In the genomic region with DNA sequence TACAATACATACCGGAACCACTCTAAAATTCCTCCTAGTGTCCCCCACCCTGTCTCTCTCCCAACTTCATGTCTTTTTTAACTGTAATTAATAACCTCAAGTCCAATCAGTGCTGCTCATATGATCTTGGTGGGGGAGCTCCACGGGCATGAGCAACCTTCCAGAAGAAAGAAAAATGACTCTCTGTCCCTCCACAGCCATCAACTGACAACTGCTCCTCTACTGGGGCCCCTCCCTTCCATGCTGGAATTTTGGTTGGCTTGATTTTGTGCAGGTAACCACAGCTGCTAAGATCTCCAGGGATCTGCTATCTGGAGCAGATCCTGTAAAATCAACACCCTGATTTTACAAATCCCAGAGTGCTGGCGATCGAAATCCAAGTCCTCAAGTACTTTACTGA, we compare ENCODE assay signal across 13 mouse cellular contexts. TPM values are rescaled to one million over a fixed set of nuclear protein-coding genes. Genes with fewer than 3 reads are reported as not detected.
"Had no signal": no experiment of that assay in that cellular context is flagged by ENCODE, and none has a peak within 500 bp of the region (broad histone marks: within the 10 kb centered on the region; RNA-seq: fewer than 3 reads in every experiment).

No protein-coding gene starts in this region.

- H3K27me3 ChIP-seq: limb, embryonic 13.5 days; liver, embryonic 12.5 days; liver, embryonic 15.5 days; lung, embryonic 15.5 days; midbrain, embryonic 12.5 days had no signal

- H3K9ac ChIP-seq: limb, embryonic 13.5 days; liver, embryonic 12.5 days; liver, embryonic 15.5 days; lung, embryonic 15.5 days; midbrain, embryonic 12.5 days had no signal

- H3K36me3 ChIP-seq: limb, embryonic 10.5 days; limb, embryonic 13.5 days; liver, embryonic 12.5 days; liver, embryonic 15.5 days; lung, embryonic 15.5 days; midbrain, embryonic 12.5 days had no signal

- H3K4me3 ChIP-seq: limb, embryonic 10.5 days; liver, embryonic 12.5 days; liver, embryonic 15.5 days; lung, embryonic 15.5 days; megakaryocyte, embryonic 14.5 days; midbrain, embryonic 12.5 days had no signal

- H3K27ac ChIP-seq: limb, embryonic 10.5 days; limb, embryonic 13.5 days; liver, embryonic 12.5 days; liver, embryonic 15.5 days; lung, embryonic 15.5 days; midbrain, embryonic 12.5 days had no signal

- DNase-seq: layer of hippocampus, postnatal 36 days had no signal

- H3K4me2 ChIP-seq: liver, embryonic 12.5 days; liver, embryonic 15.5 days had no signal

- H3K9me3 ChIP-seq: limb, embryonic 10.5 days; limb, embryonic 13.5 days; liver, embryonic 12.5 days; liver, embryonic 15.5 days; lung, embryonic 15.5 days; megakaryocyte, embryonic 14.5 days; midbrain, embryonic 12.5 days had no signal

- ATAC-seq: liver, embryonic 12.5 days had no signal

RNA-seq across cellular contexts. Expression of a gene that starts 13.6 kb away (rescaled TPM):
- polyA plus RNA-seq: limb, embryonic 10.5 days; limb, embryonic 13.5 days; neural tube, embryonic 11.5 days; small intestine, adult 2 months had no signal

RNA-seq across cellular contexts. Expression of a gene that starts 40.4 kb away (rescaled TPM):
- polyA plus RNA-seq: intestine, embryonic 16.5 days; limb, embryonic 10.5 days; limb, embryonic 13.5 days; liver, embryonic 12.5 days; neural tube, embryonic 14.5 days; small intestine, adult 2 months; thymus, postnatal 0 days had no signal
